Mouse (Mus musculus) B cell, adult 2 months (primary cell): Measurements from ENCODE around the gene Gm17617.

Experiments
- DNase-seq, 2 experiments: peaks; one replicate each; pipeline ENCODE4 v3.0.0; 2022

Gm17617 gene

DNA sequence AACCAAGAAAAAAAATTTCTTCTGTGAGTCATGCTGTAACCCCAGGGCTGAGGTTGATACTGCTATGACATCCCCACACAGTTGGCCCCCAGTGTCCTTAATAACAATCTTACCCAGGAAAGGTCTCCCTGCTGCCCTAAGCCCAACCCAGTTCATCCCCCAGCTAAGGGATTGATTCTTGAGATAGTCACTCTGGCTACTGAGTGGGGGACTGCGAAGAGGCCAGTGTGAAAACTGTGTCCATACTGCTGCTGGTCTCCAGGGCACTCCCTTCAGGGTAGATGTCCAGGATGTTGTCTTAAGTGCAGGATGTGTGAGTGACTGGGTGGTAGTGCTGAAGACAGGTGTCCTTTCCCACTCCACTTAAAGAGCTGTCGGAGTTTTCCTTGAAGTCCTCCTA is at the start of gene Gm17617:
Gm17617 (minus strand) TSS at position 101 of the 400 bp plus-strand sequence.
- no peak for DNase-seq

DNA sequence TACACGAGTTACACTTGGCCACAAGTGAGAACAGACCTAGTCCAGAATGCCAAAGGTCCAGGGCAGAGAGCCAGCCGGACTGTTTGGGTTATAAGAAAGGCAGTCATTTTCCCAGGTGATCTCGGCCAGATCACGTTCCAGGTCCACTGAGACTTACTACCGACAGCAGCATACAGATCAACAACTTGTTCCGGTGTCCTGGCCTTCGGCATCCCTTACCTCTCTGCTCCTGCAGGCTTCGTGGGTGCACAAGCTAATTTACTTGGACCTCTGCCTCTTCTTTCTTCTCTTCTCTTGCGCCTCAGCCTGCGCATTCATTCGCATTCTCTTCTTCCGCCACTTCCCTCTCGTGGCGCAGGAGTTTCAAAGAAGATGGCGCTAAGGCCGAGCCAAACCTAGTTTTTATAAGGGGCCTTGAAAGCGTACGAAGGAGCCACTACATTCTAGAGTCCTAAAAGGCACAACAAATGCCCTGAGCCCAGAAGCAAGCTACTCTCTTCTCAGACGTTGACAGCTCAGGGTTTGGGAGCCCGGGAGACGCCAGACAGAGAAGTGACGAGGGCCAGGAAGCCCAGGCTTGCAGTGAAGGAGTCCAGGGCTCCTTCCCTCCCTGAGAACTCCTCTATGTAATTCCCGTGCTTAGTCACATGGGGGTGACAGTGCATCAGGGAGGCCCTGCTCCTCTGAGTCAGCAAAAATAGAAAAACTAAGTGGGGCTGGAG is 49.0 kb upstream of the Gm17617 start:
- DNase-seq = peak; percentile 39 to 45

DNA sequence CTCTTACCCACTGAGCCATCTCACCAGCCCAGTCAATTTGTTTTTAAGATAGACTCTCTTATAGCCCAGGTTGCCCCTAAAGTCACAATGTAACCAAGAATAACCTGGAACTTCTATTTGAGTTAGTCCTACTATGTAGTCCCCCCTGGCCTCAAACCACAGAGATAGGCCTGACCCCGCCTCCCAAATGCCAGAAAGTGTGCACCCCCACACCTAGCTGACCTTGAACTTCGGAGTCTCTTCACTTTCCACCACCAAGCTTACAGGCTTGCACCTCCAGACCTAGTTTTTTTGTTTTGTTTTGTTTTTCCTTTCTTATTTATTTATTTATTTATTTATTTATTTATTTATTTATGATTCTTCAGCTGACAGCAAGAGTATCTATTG is 48.4 kb upstream of the Gm17617 start:
- DNase-seq = no peak

DNA sequence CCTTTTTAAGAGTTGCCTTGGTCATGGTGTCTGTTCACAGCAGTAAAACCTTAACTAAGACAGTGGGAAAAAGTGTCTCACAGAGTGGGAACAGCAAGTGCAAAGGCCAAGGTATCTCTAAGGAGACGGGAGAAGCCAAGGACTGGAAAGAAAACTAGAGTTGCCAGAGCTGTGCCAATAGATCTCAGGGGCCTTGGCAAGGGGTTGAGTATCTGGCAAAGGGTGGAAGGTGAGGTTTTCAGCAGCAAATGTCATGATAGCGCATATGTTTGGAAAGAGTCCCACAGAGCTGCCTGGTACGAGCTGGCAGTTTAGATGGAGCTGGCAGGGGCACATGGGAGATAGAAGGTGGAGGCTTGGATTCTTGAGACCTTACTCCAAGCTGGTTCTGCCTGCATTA is 46.2 kb upstream of the Gm17617 start:
- DNase-seq = no peak

DNA sequence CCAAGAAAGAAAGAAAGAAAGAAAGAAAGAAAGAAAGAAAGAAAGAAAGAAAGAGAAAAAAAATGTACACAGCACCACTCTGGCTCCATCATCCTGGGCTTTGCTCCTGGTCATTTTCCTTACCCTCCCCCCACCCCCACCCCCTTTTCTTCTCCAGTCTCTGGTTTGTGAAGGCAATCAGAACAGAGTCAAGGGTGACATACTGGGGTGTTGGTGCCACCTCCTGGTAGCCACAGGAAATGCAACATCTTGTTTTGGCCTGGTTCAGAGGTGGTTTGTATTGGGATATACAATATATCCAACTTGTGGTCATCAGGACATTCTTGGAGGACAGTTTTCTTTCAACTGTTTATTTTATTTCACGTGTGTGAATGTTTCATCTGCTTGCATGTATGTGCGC is 45.2 kb upstream of the Gm17617 start:
- DNase-seq = peak; percentile 80 to 82

DNA sequence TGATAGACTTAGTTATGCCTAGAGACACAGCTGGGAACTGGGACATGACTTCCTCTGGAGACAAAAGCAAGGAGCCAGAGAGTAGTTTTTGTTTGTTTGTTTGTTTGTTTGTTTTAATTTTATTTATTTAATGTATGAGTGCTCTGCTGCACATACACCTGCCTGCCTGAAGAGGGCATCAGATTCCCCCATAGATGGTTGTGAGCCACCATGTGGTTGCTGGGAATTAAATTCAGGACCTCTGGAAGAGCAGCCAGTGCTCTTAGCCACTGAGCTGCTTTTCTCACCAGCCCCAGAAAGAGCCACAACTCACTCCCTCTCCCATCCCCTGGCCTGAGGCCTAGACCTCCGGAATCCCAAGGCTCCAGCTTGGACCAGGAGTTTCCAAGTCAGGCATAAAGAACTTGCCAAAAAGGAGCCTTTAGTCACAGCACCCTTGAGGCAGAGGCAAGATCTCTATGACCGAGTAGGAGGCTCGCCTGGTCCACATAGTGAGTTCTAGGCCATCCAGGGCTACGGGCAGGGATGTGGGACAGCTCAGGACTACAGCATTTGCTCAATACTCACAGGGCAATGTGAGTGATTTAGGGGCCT is 44.7 kb upstream of the Gm17617 start:
- no peak for DNase-seq

DNA sequence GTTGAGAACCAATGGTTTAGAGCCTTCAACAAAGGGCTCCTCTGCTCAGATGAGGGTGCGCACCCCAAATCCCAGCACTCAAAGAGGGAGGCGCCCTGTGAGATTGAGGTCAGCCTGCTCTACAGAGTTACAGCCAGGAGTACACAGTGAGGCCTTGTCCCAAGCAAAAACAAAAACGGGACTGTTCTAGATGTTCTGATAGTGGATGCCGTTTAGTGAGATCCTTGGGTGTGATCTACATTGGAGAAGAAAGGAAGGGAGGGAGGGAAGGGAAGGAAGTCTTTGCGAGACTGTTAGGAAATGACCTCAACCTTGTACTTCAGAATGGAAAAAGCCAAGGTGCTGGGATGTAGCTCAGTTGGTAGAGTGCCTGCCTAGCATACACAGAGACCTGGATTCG is 42.9 kb upstream of the Gm17617 start:
- no peak for DNase-seq

DNA sequence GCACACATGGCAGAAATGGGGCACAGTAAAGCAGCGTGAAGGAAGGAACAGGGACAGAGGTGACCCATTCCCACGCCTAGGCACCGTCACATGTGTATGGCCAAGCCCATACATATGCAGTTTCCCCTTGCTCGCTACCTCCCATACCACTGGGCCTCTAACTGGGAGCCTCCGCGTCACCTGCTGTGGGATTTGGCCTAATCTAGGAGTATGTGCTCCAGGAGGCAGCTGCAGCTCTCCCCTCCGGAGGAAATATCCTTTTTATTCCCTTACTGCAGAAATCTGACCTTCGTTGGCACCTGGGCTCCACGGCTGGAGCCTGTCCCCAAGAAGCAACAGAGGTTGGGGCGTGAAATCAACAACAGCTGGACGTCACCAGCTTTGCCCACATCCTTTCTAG is 41.0 kb upstream of the Gm17617 start:
- DNase-seq = no peak

DNA sequence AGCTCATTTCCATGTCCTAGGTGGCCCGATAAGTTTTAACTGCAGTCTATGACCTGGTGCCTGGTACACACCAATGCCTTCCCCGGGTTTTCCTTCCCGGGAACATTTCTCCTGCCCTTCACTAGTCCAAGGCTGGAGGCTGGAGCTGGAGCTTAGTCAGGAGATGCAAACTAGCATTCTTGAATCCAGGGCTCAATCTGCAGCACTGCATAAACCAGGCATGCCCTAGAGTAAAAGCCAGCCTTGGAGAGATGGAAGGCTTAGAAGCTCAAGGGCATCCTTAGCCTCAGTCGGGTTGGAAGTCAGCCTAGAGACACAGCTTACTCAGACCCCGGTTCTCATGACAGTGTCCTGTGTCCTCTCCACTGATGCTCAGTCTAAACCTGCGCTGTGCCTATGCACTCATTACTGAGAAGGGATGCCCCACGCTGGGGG is 39.0 kb upstream of the Gm17617 start:
- DNase-seq = no peak

DNA sequence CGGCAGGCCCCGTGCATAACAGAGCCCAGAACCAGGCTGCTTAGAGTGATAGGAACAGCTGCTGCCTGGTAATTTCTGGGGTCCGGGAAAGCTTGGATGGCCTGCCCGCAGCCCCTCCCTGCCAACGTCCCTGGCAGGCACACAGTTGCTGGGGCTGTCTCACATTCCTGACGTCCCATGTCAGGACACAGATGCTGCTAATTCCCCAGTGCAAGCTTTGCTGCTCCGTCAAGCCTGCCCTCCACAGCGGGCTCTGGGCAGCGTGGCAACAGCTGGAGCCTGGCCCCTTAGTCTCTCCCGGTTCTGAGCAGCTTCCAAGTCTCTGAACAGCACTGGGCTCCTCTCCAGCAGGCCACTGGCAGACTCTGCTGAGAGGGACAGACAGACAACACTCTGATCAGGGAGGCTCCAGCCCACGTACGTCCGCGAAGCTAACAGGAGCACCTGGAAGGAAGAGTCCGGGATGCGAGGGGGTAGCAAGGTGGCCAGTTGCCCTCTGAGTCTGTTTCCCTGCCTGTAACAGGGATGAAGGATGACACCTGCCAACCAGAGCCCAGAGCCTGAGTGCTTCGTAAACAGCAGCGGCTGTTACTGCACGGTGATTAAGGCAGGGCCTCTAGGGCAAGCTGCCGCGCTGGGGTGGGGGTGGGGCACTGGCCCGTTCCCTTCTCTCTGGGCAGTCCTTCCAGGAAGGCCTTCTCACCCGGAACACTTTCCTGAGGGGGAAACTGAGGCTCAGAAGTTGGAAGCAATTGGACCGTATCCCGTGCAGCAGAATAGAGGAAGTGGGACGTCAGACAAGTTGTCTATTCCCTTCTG is 38.4 kb upstream of the Gm17617 start:
- DNase-seq = no peak

DNA sequence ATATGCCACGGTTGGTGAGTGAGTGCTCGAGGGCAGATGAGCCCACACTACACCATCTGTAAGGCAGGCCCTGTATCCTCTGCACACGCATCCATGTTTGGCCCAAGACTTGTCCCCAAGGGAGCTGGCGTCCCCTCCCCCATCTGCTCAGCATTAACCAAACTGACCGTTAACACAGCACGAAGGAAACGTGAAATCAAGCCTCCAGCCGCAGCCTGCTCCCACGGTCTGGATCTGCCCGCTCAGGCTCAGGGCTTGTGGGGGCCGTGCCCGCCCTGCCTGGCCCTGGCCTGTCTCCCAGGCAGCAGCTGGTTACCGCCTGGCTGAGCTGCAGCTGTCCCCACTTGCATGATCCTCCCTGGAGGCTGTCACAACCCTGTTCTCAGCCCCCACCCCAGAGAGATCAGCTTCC is 35.6 kb upstream of the Gm17617 start:
- DNase-seq = no peak

DNA sequence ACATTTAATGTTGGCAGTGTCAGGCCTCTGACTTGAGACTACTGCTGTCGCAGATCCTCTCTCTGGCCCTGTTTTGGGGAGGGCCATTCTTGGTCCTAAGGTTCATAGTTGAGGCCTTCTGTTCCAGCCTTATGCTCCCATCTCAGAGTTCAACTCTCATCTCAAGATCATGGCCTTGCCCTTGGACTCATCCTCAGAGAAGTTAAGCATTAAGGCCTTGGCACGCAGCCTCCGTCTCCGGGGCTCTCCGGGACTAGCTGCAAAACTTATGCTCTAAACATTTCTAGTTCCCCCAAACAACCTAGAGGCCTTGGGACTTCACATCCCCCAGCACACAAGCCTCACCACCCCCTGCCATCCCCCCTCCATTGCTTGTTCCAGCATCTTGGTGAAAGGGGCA is 34.9 kb upstream of the Gm17617 start:
- DNase-seq = no peak

DNA sequence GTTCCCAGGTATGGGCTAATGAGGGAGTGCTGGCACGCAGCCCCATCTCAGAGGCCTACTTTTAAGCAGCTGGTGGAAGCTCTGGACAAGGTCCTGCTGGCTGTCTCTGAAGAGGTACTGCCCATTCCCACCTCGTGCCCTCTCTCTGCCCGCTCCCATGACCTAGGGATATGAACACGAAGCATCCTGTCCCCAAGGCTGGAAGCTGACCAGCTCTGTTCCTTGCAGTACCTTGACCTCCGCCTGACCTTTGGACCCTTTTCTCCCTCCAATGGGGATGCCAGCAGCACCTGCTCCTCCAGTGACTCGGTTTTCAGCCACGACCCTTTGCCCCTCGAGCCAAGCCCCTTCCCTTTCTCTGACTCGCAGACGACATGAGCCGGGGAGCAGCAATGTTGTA is 34.5 kb upstream of the Gm17617 start:
- DNase-seq = no peak

DNA sequence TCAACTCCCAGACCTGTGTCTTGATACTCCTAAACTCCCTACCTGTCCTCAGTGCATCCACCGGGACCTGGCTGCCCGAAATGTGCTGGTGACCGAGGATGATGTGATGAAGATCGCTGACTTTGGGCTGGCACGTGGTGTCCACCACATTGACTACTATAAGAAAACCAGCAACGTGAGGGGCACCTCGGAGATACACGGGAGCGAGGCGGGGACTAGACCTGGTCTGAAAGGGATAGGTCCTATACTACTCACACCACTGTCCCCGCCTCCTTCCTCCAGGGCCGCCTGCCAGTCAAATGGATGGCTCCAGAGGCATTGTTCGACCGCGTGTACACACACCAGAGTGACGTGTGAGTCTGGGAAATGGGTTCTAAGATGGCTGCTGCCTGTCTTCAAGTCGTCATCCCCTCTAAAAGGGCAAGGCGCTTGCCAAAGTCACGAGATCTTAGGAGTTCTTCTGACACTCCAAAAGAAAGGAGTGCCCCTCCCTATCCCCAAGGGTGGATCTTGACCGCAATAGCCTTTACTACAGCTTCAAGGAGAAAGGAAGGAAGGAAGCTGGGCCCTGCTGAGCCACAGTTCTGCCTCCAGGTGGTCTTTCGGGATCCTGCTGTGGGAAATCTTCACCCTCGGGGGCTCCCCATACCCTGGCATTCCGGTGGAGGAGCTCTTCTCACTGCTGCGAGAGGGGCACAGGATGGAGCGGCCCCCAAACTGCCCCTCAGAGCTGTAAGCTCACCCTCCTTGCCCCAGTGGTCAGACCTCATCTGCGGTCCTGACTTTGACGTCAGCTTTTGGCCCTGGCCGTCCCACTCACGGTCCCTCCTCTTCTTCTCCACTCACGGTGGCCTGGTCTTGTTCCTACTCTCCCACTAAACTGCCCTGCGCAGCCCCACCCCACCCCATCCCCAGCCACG is 33.7 kb upstream of the Gm17617 start:
- no peak for DNase-seq

DNA sequence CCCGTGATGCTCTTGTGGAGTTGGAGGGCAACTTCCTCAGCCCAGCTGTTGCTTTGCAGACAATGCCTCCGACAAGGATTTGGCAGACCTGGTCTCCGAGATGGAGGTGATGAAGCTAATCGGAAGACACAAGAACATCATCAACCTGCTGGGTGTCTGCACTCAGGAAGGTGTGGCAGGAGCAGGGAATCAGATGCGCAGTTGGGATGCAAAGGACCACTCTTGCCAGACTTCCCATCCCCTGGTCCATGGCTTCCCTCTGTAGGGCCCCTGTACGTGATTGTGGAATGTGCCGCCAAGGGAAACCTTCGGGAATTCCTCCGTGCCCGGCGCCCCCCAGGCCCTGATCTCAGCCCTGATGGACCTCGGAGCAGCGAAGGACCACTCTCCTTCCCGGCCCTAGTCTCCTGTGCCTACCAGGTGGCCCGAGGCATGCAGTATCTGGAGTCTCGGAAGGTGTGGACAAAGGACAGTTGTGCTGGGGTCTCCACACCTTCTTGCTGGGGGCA is 32.5 kb upstream of the Gm17617 start:
- DNase-seq = no peak

DNA sequence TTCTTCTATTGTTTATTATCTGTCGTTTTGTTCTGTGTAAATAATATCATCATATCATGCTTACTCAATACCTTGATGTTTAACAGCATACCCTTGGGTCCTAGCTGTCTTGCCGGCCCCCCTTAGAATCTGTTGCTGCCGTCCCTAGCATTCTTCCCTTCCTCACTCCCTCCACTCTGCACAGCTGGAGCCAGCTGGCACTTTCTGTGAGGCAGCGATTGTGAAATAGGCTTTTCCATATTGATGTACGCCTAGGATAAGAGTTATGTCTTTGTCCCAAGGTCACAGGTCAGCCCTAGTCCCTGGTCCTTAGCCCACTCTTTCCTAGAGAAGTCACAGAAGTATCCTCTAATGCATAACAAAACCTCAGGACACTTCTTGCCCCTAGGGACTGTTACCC is 30.2 kb upstream of the Gm17617 start:
- no peak for DNase-seq

DNA sequence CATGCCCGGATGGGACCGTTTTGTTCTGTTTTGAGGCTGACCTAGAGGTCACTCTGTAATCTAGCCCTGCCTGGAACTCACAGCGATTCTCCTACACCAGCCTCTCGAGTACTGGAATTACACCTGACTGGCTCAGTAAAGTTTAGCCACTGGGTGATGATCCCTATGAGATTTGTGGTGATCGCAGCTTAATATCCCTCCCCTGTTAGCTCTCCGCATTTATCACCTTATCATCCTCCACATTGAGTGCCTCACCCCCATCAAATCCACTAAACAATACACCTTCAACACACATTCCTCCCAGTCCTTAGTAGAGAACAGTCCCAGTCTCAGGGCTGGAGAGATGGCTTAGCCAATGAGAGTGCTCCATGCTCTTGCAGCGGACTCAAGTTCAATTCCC is 29.0 kb upstream of the Gm17617 start:
- DNase-seq = no peak

DNA sequence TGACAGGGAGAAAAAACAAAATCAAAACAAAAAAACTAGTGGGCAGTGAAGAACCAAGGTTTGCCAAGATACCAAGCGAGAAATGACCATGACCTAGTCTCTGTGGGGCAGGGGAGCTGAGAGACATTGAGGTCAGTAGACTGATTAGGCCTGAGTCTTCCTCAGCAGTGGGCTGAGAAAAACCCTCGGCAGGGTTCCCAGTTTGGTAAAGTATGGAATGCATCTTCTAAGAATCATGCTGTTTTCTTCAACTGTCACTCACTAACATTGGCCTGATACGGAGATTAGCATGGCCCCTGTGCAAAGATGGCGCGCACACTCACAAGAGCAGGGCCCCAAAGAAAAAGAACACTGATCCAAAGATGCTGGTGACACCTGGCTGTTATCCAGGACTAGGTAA is 20.6 kb upstream of the Gm17617 start:
- no peak for DNase-seq

DNA sequence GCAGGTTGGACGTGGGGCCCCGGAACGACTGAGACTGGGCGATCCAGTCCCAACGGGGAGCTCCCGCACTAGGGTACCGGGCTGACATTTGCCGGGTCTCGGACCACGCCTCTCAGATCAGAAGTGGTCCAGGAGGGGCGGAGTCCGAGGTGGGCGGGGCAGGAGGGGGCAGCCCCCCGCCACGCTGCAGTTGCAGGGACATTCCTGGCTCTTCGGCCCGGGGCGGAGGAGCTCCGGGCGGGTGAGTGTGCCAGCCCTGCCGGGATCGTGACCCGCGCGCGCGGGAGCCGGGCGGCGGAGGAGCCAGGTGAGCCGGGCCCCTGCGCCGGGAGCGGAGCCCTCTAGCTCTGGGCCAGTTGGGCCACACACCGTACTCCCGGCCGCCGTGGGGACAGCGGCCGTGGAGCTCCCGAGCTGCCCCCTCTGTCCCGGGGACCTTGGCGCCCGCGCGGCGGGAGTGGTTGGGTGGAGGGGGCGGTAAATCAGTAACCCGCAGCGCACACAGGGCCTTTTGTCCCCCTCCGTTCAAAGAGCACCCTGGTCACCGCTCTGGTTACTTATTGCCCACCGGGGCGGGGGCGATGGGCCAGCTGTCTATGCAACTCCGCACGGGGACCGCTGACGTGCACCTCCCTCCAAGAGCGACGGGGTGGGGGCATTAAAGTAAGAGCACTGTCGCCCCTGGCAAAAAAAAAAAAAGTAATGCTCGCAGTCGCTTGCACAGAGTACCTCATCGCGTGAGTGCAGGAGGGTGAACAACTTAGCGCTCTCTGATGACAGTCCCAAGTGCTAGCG is 19.5 kb upstream of the Gm17617 start, which contains the start of gene Fgfr4:
Fgfr4 (plus strand) TSS at position 20 of the 795 bp plus-strand sequence.
- peak; percentile 12 to 15 for DNase-seq

DNA sequence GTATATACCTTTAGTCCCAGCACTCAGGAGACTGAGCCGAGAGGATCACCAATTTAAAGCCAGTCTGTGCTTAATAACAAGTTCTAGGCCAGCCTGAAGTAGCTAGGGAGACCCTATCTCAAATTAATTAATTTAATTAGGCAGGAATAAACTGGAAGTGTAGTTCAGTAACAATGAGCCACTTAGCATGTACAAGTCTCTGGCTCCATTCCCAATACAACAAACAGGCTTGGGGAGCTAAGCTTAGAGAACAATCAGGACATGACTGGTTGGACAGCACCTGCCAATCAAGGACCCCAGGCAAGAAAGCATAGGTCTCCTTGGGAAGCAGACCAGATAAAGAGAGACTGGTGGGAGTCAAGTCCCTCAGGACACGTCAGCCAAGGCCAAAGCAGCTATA is 6.9 kb upstream of the Gm17617 start:
- DNase-seq = no peak

DNA sequence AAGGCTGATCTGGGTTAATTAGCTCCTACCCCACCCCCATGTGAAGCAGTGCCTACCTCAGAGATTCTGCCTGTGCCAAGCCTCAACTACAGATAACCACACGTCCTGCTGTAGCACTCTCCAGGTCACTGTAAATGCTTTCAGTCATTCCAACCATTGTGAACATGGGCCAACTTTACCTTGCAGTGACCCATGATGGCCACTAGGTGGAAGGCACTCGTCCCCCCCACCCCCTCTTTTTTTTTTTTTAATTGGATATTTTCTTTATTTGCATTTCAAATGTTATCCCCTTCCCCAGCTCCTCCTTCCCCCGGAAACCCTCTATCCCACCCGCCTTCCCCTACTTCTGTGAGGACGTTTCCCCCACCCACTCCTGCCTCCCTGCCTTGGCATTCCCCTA is 2.0 kb upstream of the Gm17617 start:
- peak; percentile 7 to 15 for DNase-seq

DNA sequence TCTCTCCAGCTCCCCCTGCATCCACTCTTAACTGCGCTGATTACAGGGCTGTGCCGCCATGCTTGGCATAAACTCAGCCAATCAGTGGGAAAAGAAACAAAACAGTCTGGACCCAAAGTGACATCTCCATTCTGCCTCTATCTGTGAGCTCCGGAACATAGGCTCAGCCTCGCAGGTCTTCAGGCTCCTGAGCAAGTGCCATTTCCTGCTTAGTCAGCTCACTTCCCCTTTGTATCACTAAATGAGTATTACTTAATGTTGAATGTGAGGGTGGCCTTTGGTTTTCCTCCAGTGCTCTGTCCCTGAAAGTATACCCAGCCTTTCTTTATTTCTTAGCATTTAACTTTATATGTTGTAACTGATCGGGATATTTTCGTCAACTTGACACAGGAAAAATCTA is 8.4 kb downstream of the Gm17617 start:
- DNase-seq = no peak
